Mouse (Mus musculus) CH12.LX (cell line): ENCODE measurements around the gene Jkamp.

Source experiments
- BHLHE40 ChIP-seq: IDR thresholded peaks from 2 replicates; pipeline ENCODE4 v1.6.1; 2011; ENCODE audit warnings: mild to moderate bottlenecking, low read depth, low read length, improper control_type of control experiment
- CTCF ChIP-seq, 2 experiments: IDR thresholded peaks in 1 of 2; conservative IDR thresholded peaks in 1 of 2; 2 replicates each; pipeline ENCODE4 v1.5.1; 2011 to 2012; ENCODE audit warnings: low read depth in 2 of 2, low read length in 2 of 2, improper control_type of control experiment in 1 of 2, inconsistent platforms in 1 of 2, mild to moderate bottlenecking in 1 of 2, moderate library complexity in 1 of 2
- E2F4 ChIP-seq: IDR thresholded peaks from 2 replicates; pipeline ENCODE4 v1.6.1; 2011; ENCODE audit warnings: low read depth, low read length, improper control_type of control experiment; ENCODE audit not compliant: insufficient replicate concordance
- ELF1 ChIP-seq: IDR thresholded peaks from 2 replicates; pipeline ENCODE4 v1.6.1; 2014; ENCODE audit warnings: low read depth, mild to moderate bottlenecking, inconsistent platforms, low read length, improper control_type of control experiment
- EP300 ChIP-seq: IDR thresholded peaks from 2 replicates; pipeline ENCODE4 v1.6.1; 2011; ENCODE audit warnings: low read length, improper control_type of control experiment
- IRF4 ChIP-seq: IDR thresholded peaks from 2 replicates; pipeline ENCODE4 v1.6.1; 2014; ENCODE audit warnings: low read depth, mild to moderate bottlenecking, inconsistent platforms, low read length, improper control_type of control experiment
- MAFK ChIP-seq: IDR thresholded peaks from 2 replicates; pipeline ENCODE4 v1.6.1; 2011; ENCODE audit warnings: low read length, improper control_type of control experiment; ENCODE audit not compliant: insufficient replicate concordance
- MAX ChIP-seq: IDR thresholded peaks from 2 replicates; pipeline ENCODE4 v1.6.1; 2011; ENCODE audit warnings: low read length, improper control_type of control experiment
- MXI1 ChIP-seq: IDR thresholded peaks from 2 replicates; pipeline ENCODE4 v1.6.1; 2011; ENCODE audit warnings: mild to moderate bottlenecking, low read depth, low read length, improper control_type of control experiment
- POLR2A ChIP-seq: IDR thresholded peaks from 2 replicates; pipeline ENCODE4 v1.6.1; 2011; ENCODE audit warnings: low read depth, mild to moderate bottlenecking, improper control_type of control experiment, low read length
- RAD21 ChIP-seq: IDR thresholded peaks from 2 replicates; pipeline ENCODE4 v1.6.1; 2011; ENCODE audit warnings: low read depth, mild to moderate bottlenecking, low read length, improper control_type of control experiment, moderate library complexity
- SMC3 ChIP-seq: IDR thresholded peaks from 2 replicates; pipeline ENCODE4 v1.6.1; 2011; ENCODE audit warnings: low read depth, low read length, improper control_type of control experiment
- TBP ChIP-seq: conservative IDR thresholded peaks from 2 replicates; pipeline ENCODE4 v1.6.1; 2011; ENCODE audit warnings: low read depth, low read length, improper control_type of control experiment
- ZMIZ1 ChIP-seq: IDR thresholded peaks from 2 replicates; pipeline ENCODE4 v1.6.1; 2012; ENCODE audit warnings: low read depth, mild to moderate bottlenecking, inconsistent platforms, low read length, improper control_type of control experiment

DNA sequence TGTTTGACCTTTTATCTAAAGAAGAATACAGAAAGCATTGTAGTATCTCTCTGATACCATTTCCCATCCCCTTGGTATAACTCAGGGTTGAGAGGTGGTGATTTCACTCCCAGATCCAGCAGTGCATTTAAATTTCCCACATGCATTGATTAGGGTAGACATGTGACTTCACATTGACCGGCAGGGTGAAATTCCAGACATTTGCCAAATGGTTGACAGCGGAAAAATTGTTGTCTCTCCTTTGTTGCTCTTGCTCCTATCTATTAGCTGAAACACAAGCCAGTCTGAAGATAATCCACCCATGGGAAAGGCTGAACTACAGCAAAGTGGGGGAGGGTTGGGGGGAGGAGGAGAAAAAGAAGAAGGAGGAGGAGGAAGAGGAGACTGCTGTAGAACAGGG lies 46.5 kb upstream of the Jkamp start:
- TF ChIP-seq CTCF (conservative IDR thresholded peaks at IDR 0.05 in 1 of 2, IDR thresholded peaks at IDR 0.05 in 1 of 2; ENCODE audit: low read depth in 2 of 2, low read length in 2 of 2) (no peak), SMC3 (no peak), EP300 (no peak), MAX (no peak), ELF1 (no peak), ZMIZ1 (no peak), E2F4 (no peak), MAFK (no peak), IRF4 (no peak), BHLHE40 (no peak), RAD21 (no peak), MXI1 (no peak), TBP (no peak), POLR2A (no peak)
